In the genomic region with DNA sequence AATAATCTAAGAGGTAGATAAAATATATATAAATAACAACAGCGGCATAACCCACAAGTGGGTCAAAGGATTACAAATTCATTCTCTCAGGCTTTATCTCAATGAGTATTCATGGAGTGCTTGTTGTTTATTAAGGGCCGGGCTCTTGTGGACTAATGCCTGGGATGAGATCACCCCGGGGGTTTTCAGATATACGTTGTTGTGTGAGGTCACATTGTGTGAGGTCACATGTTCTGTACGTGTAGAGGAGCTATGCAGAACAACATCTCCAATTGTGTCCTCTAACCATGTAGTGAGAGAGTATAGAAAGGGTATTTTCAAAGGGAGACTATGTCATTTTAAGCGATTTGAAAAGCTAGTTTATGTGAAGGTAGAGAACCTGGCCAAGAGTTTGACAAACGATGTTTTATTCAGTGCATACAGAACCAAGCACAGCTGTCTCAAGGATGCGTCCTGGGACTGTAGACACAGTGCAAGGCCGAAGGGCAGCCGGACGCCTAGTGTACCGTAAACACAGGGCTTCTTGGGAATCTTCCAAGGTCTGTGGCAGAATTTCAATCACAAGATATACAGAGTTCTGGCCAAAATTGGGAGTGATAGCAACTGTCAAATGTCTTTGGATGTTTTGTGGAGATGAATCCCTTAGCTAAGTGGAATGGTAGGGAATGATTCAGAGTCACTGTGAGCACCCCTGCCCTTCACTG, we compare ENCODE assay signal across 9 mouse cellular contexts.
DNase-seq lines count a peak whose midpoint lies in the region; ATAC-seq and TF ChIP-seq lines count a peak whose summit lies in the region.
"Had no signal": no experiment of that assay in that cellular context is flagged by ENCODE, and none has a peak within 500 bp of the region (broad histone marks: within the 10 kb centered on the region; RNA-seq: fewer than 3 reads in every experiment).

No protein-coding gene starts in this region.

- peak; percentile 38 to 55 for DNase-seq in heart, adult 18-20 months
- no peak for DNase-seq in heart, embryonic 10.5 days (ENCODE audit: low spot score)
- no peak for DNase-seq in neural tube, embryonic 10.5 days (ENCODE audit: extremely low spot score, low spot score)
- peak; percentile 16 to 59 for DNase-seq in layer of hippocampus, postnatal 14 days (ENCODE audit: low spot score in 2 of 2)
- DNase-seq in right cerebral cortex, postnatal 4 days: peak; percentile 8
- DNase-seq in thymus, adult 2 months: no peak
- no peak for DNase-seq in urinary bladder, postnatal 10 days (ENCODE audit: low spot score)

- no peaks in the 10 kb centered on the region for H3K27me3 ChIP-seq in heart, embryonic 10.5 days (ENCODE audit: insufficient read depth, poor library complexity, severe bottlenecking)
- H3K27me3 ChIP-seq in neural tube, embryonic 13.5 days: no peaks in the 10 kb centered on the region
- H3K27me3 ChIP-seq in thymus, adult 2 months (ENCODE audit: control insufficient read depth, insufficient read depth, low read length): no peaks in the 10 kb centered on the region
- H3K27me3 ChIP-seq: limb, embryonic 13.5 days had no signal

- no peak for TF ChIP-seq POLR2A in thymus, adult 2 months (IDR thresholded peaks at IDR 0.05; ENCODE audit: control insufficient read depth, extremely low read depth, insufficient read depth, low read length, poor library complexity)

- no peaks in the 10 kb centered on the region for H3K9me3 ChIP-seq in heart, embryonic 10.5 days
- H3K9me3 ChIP-seq in neural tube, embryonic 13.5 days: no peaks in the 10 kb centered on the region
- H3K9me3 ChIP-seq: limb, embryonic 13.5 days had no signal

- no peak overlapping the region for H3K4me3 ChIP-seq in heart, embryonic 10.5 days
- H3K4me3 ChIP-seq in neural tube, embryonic 13.5 days: no peak overlapping the region
- H3K4me3 ChIP-seq in thymus, adult 2 months (ENCODE audit: control insufficient read depth, insufficient read depth, low read length): no peak overlapping the region
- H3K4me3 ChIP-seq: limb, embryonic 13.5 days had no signal

- 0 out of 2 replicates have a peak, but pooled peaks cover 6% of the 10 kb centered on the region for H3K4me1 ChIP-seq in heart, embryonic 10.5 days
- H3K4me1 ChIP-seq in neural tube, embryonic 13.5 days (replicated peaks): peaks cover 17% of the 10 kb centered on the region
- H3K4me1 ChIP-seq in thymus, adult 2 months (replicated peaks; ENCODE audit: control insufficient read depth, insufficient read depth, low read length): 0 out of 2 replicates have a peak, but pooled peaks cover 2% of the 10 kb centered on the region

- no peak overlapping the region for H3K27ac ChIP-seq in heart, embryonic 10.5 days
- no peak overlapping the region for H3K27ac ChIP-seq in neural tube, embryonic 13.5 days (replicated peaks)
- no peak overlapping the region for H3K27ac ChIP-seq in thymus, adult 2 months (ENCODE audit: control insufficient read depth, insufficient read depth, low read length)
- H3K27ac ChIP-seq: limb, embryonic 13.5 days had no signal

- WGBS in heart, embryonic 10.5 days: 83% methylated on average over 12 of the region's 12 CpGs
- WGBS in neural tube, embryonic 13.5 days: 63% methylated on average over 12 of the region's 12 CpGs
- WGBS in thymus, adult 2 months: 91% methylated on average over 12 of the region's 12 CpGs

- no peak overlapping the region for H3K9ac ChIP-seq in neural tube, embryonic 13.5 days
- H3K9ac ChIP-seq: limb, embryonic 13.5 days had no signal

- H3K4me2 ChIP-seq in neural tube, embryonic 13.5 days: no peak overlapping the region

- no peaks in the 10 kb centered on the region for H3K36me3 ChIP-seq in heart, embryonic 10.5 days
- H3K36me3 ChIP-seq in neural tube, embryonic 13.5 days: no peaks in the 10 kb centered on the region
- H3K36me3 ChIP-seq in thymus, adult 2 months (ENCODE audit: control insufficient read depth, insufficient read depth, low read length): no peaks in the 10 kb centered on the region
- H3K36me3 ChIP-seq: limb, embryonic 13.5 days had no signal

- TF ChIP-seq CTCF in thymus, adult 2 months (IDR thresholded peaks at IDR 0.05; ENCODE audit: borderline replicate concordance, control insufficient read depth, extremely low read depth, insufficient read depth, low read length, poor library complexity): no peak

- 0 out of 2 replicates have a peak, but pooled peaks have one; percentile 23 for ATAC-seq in neural tube, embryonic 13.5 days (ENCODE audit: low read depth)

Comparison
In these comparisons a context has a peak if more than half of its experiments do, and no peak if none do; other contexts are left out.
1. DNase-seq: peak in heart, adult 18-20 months (2 of 2), layer of hippocampus, postnatal 14 days (2 of 2) and right cerebral cortex, postnatal 4 days (single experiment); none in heart, embryonic 10.5 days (single experiment), neural tube, embryonic 10.5 days (single experiment), thymus, adult 2 months (single experiment) and urinary bladder, postnatal 10 days (single experiment).